Mouse (Mus musculus) thymus, postnatal 14 days (tissue): ENCODE measurements at regions not wholly inside any gene's neighbourhood (a gene's known extent, or its start where the extent isn't known, plus 50 kb on each side); places are given as distances from the start of the nearest gene placed in this dataset.

Experiments used
- DNase-seq: peaks from one replicate; pipeline ENCODE4 v3.0.0; 2021

GRCm38 (mm10) chr16:39285028-39285744 lies 392.7 kb downstream of the Igsf11 start:
- no peak for DNase-seq

- no peak for DNase-seq
Observed at GRCm38 (mm10) chr16:39286797-39287565, 394.5 kb downstream of the Igsf11 start.

- no peak for DNase-seq
Observed at GRCm38 (mm10) chr16:39298856-39299255, 406.4 kb downstream of the Igsf11 start.

GRCm38 (mm10) chr16:39302902-39303361 lies 410.5 kb downstream of the Igsf11 start:
- DNase-seq, result no peak

- no peak for DNase-seq
Observed at GRCm38 (mm10) chr16:39303371-39303770, 410.9 kb downstream of the Igsf11 start.

GRCm38 (mm10) chr16:39307951-39308350 lies 415.5 kb downstream of the Igsf11 start:
- no peak for DNase-seq

- DNase-seq, result no peak
Observed at GRCm38 (mm10) chr16:39316752-39317594, 424.5 kb downstream of the Igsf11 start.

- DNase-seq, result no peak
Observed at GRCm38 (mm10) chr16:39325627-39326026, 433.2 kb downstream of the Igsf11 start.

GRCm38 (mm10) chr16:39363657-39364056 lies 471.2 kb downstream of the Igsf11 start:
- no peak for DNase-seq

- DNase-seq, result no peak
Observed at GRCm38 (mm10) chr16:39368276-39368675, 475.8 kb downstream of the Igsf11 start.

GRCm38 (mm10) chr16:39374616-39375015 lies 482.1 kb downstream of the Igsf11 start:
- DNase-seq, result no peak

GRCm38 (mm10) chr16:39379959-39380358 lies 487.5 kb downstream of the Igsf11 start:
- DNase-seq, result no peak

GRCm38 (mm10) chr16:39389943-39390342 lies 497.5 kb downstream of the Igsf11 start:
- DNase-seq, result no peak

- no peak for DNase-seq
Observed at GRCm38 (mm10) chr16:39390626-39391025, 498.2 kb downstream of the Igsf11 start.

- DNase-seq, result no peak
Observed at GRCm38 (mm10) chr16:39402101-39402749, 509.8 kb downstream of the Igsf11 start.

- DNase-seq, result no peak
Observed at GRCm38 (mm10) chr16:39431581-39431980, 539.1 kb downstream of the Igsf11 start.

- no peak for DNase-seq
Observed at GRCm38 (mm10) chr16:39445740-39446139, 538.4 kb upstream of the Lsamp start.

GRCm38 (mm10) chr16:39453400-39454138 lies 530.6 kb upstream of the Lsamp start:
- no peak for DNase-seq
